Mouse (Mus musculus) ES-CJ7 (cell line): ENCODE measurements at regions not wholly inside any gene's neighbourhood (a gene's known extent, or its start where the extent isn't known, plus 50 kb on each side); places are given as distances from the start of the nearest gene placed in this dataset.

Experiments used
- DNase-seq: peaks from one replicate; pipeline ENCODE4 v3.0.0; 2011; ENCODE audit warnings: low read depth, low spot score

- no peak for DNase-seq
These were observed 50.3 kb upstream of the Armc2 start for GRCm38 (mm10) chr10:42068497-42068896.
